Mouse (Mus musculus): ENCODE measurements around the gene D630045J12Rik. TPM values are rescaled to one million over a fixed set of nuclear protein-coding genes. Genes with fewer than 3 reads are reported as not detected.

The D630045J12Rik gene
- 0.26 and 0.34 TPM in 2 replicates for polyA plus RNA-seq (2012; rRNA removed)

GRCm38 (mm10) chr6:38253736-38254641 lies at the start of gene D630045J12Rik:
Gene D630045J12Rik (minus strand): TSS chr6:38254009.
- DNase-seq (ENCODE audit: low read depth, low spot score) = peak; percentile 21
- WGBS = 1% methylated on average over 111 of the region's 118 CpGs

GRCm38 (mm10) chr6:38298761-38299401 lies 45.1 kb upstream of the D630045J12Rik start, which contains the start of gene Zc3hav1l:
Gene Zc3hav1l (minus strand): TSS chr6:38299259.
- no peak for DNase-seq (ENCODE audit: low read depth, low spot score)
- WGBS = under 1% methylated on average over 70 of the region's 70 CpGs

- DNase-seq (ENCODE audit: low read depth, low spot score) = no peak
- 2% methylated on average over 10 of the region's 10 CpGs for WGBS
These were observed 44.4 kb upstream of the D630045J12Rik start for GRCm38 (mm10) chr6:38298246-38298635.

GRCm38 (mm10) chr6:38297580-38298245 lies 43.9 kb upstream of the D630045J12Rik start:
- DNase-seq (ENCODE audit: low read depth, low spot score) = no peak
- 48% methylated on average over 12 of the region's 12 CpGs for WGBS

GRCm38 (mm10) chr6:38293708-38294107 lies 39.9 kb upstream of the D630045J12Rik start:
- WGBS = 86% methylated on average over 3 of the region's 3 CpGs
- DNase-seq (ENCODE audit: low read depth, low spot score) = no peak

GRCm38 (mm10) chr6:38292871-38293646 lies 39.2 kb upstream of the D630045J12Rik start:
- DNase-seq (ENCODE audit: low read depth, low spot score) = no peak
- 80% methylated on average over 11 of the region's 11 CpGs for WGBS

GRCm38 (mm10) chr6:38284422-38284821 lies 30.6 kb upstream of the D630045J12Rik start:
- WGBS = 98% methylated on average over 19 of the region's 19 CpGs
- no peak for DNase-seq (ENCODE audit: low read depth, low spot score)

GRCm38 (mm10) chr6:38264466-38264865 lies 10.7 kb upstream of the D630045J12Rik start:
- no peak for DNase-seq (ENCODE audit: low read depth, low spot score)
- 67% methylated on average over 7 of the region's 7 CpGs for WGBS

GRCm38 (mm10) chr6:38263393-38264159 lies 9.8 kb upstream of the D630045J12Rik start:
- no peak for DNase-seq (ENCODE audit: low read depth, low spot score)
- WGBS = 55% methylated on average over 5 of the region's 5 CpGs

- WGBS = 72% methylated on average over 4 of the region's 4 CpGs
- DNase-seq (ENCODE audit: low read depth, low spot score) = no peak
These were observed 8.1 kb upstream of the D630045J12Rik start for GRCm38 (mm10) chr6:38261877-38262276.

GRCm38 (mm10) chr6:38257506-38257905 lies 3.7 kb upstream of the D630045J12Rik start:
- WGBS = 93% methylated on average over 8 of the region's 8 CpGs

GRCm38 (mm10) chr6:38256793-38257192 lies 3.0 kb upstream of the D630045J12Rik start:
- DNase-seq (ENCODE audit: low read depth, low spot score) = no peak
- 88% methylated on average over 4 of the region's 4 CpGs for WGBS

More at GRCm38 (mm10) chr6:38257506-38257905, 3.7 kb upstream of the D630045J12Rik start:
- no peak for DNase-seq (ENCODE audit: low read depth, low spot score)

GRCm38 (mm10) chr6:38255794-38256193 lies 2.0 kb upstream of the D630045J12Rik start:
- DNase-seq (ENCODE audit: low read depth, low spot score) = no peak
- 77% methylated on average over 2 of the region's 2 CpGs for WGBS

- DNase-seq (ENCODE audit: low read depth, low spot score) = no peak
- 17% methylated on average over 19 of the region's 19 CpGs for WGBS
These were observed 758 bp downstream of the D630045J12Rik start for GRCm38 (mm10) chr6:38252766-38253735.

- no peak for DNase-seq (ENCODE audit: low read depth, low spot score)
- 87% methylated on average over 10 of the region's 10 CpGs for WGBS
These were observed 1.7 kb downstream of the D630045J12Rik start for GRCm38 (mm10) chr6:38252139-38252538.

GRCm38 (mm10) chr6:38251464-38251863 lies 2.3 kb downstream of the D630045J12Rik start:
- 85% methylated on average over 4 of the region's 4 CpGs for WGBS
- no peak for DNase-seq (ENCODE audit: low read depth, low spot score)

- WGBS = 89% methylated on average over 4 of the region's 4 CpGs
- no peak for DNase-seq (ENCODE audit: low read depth, low spot score)
These were observed 6.4 kb downstream of the D630045J12Rik start for GRCm38 (mm10) chr6:38247362-38247761.

Measured in large intestine, adult 2 months (tissue).